Mouse (Mus musculus) E14TG2a.4 (cell line): ENCODE measurements at regions not wholly inside any gene's neighbourhood (a gene's known extent, or its start where the extent isn't known, plus 50 kb on each side); places are given as distances from the start of the nearest gene placed in this dataset.

Experiments
- CTCF ChIP-seq: conservative IDR thresholded peaks from 2 replicates; pipeline ENCODE4 v1.5.1; 2014; ENCODE audit warnings: low read length
- NANOG ChIP-seq: IDR thresholded peaks from 2 replicates; pipeline ENCODE4 v1.6.1; 2014; ENCODE audit warnings: borderline replicate concordance, low read length, mixed read lengths

DNA sequence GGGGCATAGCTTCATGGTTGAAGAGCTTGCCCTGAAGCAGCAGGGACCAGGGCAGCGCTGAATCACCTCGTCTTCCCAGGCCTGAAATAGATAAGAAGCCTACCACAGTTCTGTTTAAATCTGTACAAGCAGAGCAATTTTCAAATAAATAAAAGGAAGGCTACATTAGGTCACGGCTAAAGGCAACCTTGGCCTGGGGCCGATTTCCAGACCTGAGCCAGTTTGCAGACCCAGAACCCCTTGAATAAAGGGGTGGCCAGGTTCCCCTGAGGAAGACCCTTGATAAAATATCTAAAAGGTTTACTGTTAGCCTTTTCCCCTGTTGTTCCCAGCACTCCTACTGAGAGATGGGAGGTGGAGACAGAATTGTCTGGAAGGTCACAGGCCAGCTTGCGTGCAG lies 160.9 kb downstream of the Fndc1 start:
- TF ChIP-seq CTCF (no peak), NANOG (no peak)
